Mouse (Mus musculus) left cerebral cortex, postnatal 36 days (tissue): ENCODE data around the gene Olfml1. TPM values are rescaled to one million over a fixed set of nuclear protein-coding genes. Genes with fewer than 3 reads are reported as not detected.

ENCODE experiments used
- DNase-seq, 2 experiments: peaks; one replicate each; pipeline ENCODE4 v3.0.0; 2021 to 2022; ENCODE audit warnings: low spot score in 2 of 2, mixed read lengths in 1 of 2
- intact Hi-C: fragments of 180-260 bp; cut with DNase I; formaldehyde crosslinking; loops from one replicate; pipeline ENCODE4 v1.15.1; 2025
- total RNA-seq, 2 experiments: library from RNA; stranded (reverse); gene quantifications; 2 replicates each; pipeline ENCODE4 v1.2.3; 2021

The Olfml1 gene
- total RNA-seq, 2 experiments from 2014 or later: 9.2 to 11.2 TPM

GRCm38 (mm10) chr7:107593904-107594303, 26.7 kb downstream of the Olfml1 start:
- intact Hi-C loops: no loop called here
- no peak for DNase-seq

GRCm38 (mm10) chr7:107594325-107594856, 27.1 kb downstream of the Olfml1 start:
- intact Hi-C loops: no loop called here
- peak; percentile 18 to 23 for DNase-seq

DNA sequence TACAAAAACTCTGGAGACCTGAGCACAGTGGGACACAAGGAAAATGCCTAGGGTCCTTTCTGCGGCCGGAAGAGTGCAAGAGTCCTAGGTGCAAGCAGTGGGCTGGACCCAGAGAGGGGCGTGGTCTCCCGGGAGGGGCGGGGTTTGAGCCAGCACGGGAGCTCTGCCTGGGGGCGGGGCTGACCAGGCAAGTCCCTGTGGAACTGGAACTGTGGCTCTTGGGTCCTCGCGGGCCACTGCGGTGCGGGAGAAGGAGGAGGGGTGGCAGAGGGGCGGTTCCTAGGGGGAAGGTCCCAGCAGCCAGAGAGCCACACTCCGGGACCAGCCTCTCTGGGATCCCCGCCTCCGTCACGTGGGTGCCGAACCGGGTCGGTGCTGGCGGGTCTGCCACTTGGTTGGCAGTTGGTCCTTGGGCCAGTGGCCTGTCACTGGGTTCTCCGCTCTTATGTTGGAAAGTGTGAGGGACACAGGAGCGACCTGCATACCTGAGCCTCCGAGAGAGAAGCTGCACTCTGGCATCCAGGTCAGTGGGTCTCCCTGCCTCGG, 27.7 kb downstream of the Olfml1 start, which contains the start of gene Ppfibp2:
Gene Ppfibp2 (plus strand): TSS at position 351 of the 546 bp plus-strand sequence.
- DNase-seq: peak; percentile 74 to 79
- intact Hi-C loops: no loop called here

DNA sequence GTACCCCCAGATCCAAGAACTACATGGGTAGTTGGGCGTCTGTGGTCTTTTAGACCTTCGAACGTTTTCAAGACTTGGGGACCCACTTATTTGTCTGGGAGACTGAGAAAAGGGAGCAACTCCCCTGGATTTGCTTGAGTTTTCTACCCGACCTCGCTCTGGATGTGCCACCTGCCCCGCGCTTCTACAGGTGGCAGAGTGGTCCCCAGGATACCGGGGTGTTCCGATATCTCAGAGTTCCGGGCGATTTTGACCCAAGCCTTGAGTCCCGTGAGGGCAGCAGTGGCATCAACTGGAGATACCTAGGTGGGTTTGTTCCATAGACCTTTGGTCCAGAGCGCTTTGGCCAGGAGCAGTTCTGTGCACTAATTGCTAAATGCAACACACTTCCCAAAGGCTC, 28.2 kb downstream of the Olfml1 start:
- no peak for DNase-seq
- intact Hi-C loops: no loop called here

GRCm38 (mm10) chr7:107596753-107597152, 29.5 kb downstream of the Olfml1 start:
- DNase-seq: no peak
- intact Hi-C loops: no loop called here

GRCm38 (mm10) chr7:107597956-107598355, 30.7 kb downstream of the Olfml1 start:
- intact Hi-C loops: no loop called here
- DNase-seq: no peak

DNA sequence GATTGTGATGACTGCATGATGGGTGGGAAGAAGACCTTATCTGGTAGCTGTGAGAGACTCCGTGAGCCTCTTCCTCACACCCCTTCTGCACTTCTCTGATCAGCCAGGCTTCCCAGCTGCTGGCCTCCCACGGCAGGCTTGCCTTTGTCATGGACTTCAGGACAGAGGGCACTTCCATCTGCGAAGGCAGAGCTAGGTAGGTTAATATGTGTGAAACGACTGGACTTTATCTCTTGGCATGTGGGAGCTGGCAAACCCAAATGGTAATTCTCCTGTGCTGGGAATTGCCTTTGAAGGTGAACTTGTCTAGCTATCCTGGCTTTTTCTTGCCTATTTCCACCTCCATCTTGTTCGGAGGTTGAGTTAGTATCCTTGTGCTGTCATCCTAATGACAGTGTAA, 33.4 kb downstream of the Olfml1 start:
- no peak for DNase-seq
- intact Hi-C loops: no loop called here

- intact Hi-C loops: no loop called here
- DNase-seq: no peak
These were observed 35.3 kb downstream of the Olfml1 start for GRCm38 (mm10) chr7:107602505-107602904.

- DNase-seq: no peak
- intact Hi-C loops: no loop called here
These were observed 35.7 kb downstream of the Olfml1 start for GRCm38 (mm10) chr7:107602913-107603312.

DNA sequence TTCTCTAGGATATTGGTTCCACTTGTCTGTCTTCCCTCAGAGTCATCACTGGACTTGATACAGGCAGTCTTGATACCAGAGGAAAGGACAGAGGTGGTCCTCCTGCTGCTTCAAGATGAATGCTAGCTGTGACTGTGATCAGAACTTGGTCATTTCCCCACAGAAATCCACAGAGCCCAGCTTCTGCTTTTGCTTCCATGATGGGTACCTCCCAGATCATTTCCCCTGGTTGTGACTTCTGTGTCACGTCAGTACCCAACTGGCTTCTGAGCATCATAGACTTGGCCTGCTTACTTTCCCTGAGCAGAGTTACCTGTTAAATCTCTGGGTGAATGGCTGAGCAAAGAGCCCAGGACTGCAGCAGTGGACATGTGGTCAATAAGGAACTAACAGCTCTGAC, 40.5 kb downstream of the Olfml1 start:
- intact Hi-C loops: no loop called here
- DNase-seq: no peak

GRCm38 (mm10) chr7:107609622-107610255, 42.5 kb downstream of the Olfml1 start:
- intact Hi-C loops: no loop called here
- DNase-seq: no peak

GRCm38 (mm10) chr7:107610880-107611279, 43.6 kb downstream of the Olfml1 start:
- no peak for DNase-seq
- intact Hi-C loops: no loop called here

GRCm38 (mm10) chr7:107618028-107618992, 51.1 kb downstream of the Olfml1 start:
- DNase-seq: no peak
- intact Hi-C loops: no loop called here

DNA sequence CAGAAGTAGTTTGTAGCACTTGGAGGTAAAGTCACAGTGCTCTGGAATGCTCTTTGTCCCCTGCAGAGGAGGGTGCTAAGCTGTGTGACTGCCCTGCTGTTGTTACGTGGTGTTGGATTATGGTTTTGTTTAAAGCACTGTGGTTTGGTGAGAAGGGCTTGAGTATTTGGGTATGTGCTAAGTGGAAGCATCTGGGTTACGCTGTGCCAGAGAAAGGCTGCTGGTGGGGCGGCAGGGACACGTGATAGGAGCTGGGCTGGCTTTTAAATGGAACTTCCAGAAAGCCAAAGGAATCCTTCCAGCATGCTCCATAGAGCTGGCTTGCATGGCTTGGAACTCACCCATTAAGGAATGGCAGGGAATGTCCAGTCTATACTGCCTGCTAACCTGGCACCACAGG, 52.0 kb downstream of the Olfml1 start:
- DNase-seq: no peak
- intact Hi-C loops: no loop called here

- intact Hi-C loops: no loop called here
- no peak for DNase-seq
These were observed 52.9 kb downstream of the Olfml1 start for GRCm38 (mm10) chr7:107620137-107620536.

- DNase-seq: no peak
- intact Hi-C loops: no loop called here
These were observed 57.2 kb downstream of the Olfml1 start for GRCm38 (mm10) chr7:107624432-107624831.

- DNase-seq: no peak
- intact Hi-C loops: no loop called here
These were observed 57.8 kb downstream of the Olfml1 start, which contains the start of gene 5330417H12Rik for GRCm38 (mm10) chr7:107625061-107625460. Gene 5330417H12Rik (minus strand): TSS chr7:107625161.

DNA sequence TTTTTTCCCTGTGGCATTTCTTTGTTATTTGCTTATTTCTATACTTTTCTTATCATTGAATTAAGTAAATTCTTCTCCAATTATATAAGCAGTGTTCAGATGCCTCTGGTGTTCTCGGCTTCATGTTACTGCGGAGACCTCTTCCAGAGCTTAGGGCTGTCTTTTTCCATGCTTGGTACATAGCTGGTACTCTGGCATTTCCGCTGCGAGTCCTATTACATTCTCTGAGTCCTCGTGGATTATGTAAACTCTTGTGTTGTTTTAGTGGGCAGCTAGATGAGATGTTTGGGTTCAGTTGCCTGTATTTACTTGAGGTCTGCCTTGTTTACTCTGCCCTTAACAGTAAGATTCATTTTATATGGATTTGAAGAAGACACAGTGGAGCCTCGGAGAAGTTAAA, 58.5 kb downstream of the Olfml1 start:
- DNase-seq: no peak
- intact Hi-C loops: no loop called here

DNA sequence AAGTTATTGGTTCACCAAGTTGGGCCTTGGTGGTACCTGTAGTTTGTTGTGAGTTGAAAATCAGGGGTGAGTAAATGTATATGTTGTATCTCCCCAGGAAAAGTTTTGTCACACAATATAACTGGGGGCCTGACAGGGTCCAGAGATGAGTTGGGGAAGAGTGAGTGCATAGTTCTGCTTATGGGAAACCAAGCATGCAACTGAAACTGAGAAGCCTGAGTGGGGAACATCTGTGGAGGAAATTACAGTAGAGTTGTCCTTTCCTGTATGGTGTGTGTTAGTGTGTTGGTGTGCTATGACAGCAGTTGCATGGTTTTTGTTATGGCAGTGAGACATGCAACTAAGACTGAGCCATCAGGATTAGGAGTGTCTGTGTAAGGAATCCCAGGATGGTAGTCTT, 61.1 kb downstream of the Olfml1 start:
- intact Hi-C loops: no loop called here
- DNase-seq: no peak

GRCm38 (mm10) chr7:107633201-107633600, 66.0 kb downstream of the Olfml1 start:
- intact Hi-C loops: no loop called here
- no peak for DNase-seq
